Mouse (Mus musculus) CH12.LX (cell line): ENCODE data around the gene Arhgap35. TPM values are rescaled to one million over a fixed set of nuclear protein-coding genes. Genes with fewer than 3 reads are reported as not detected.

ENCODE experiments used
- DNase-seq: peaks from one replicate; pipeline ENCODE4 v3.0.0-alpha.2; 2013; ENCODE audit errors: extremely low read depth
- H3K27ac ChIP-seq: 2 replicates; pipeline ENCODE4 v1.5.1; 2012; ENCODE audit warnings: low read depth, mild to moderate bottlenecking, control low read depth, moderate library complexity; ENCODE audit not compliant: insufficient read depth
- H3K27me3 ChIP-seq: replicated peaks from 2 replicates; pipeline ENCODE3; 2012; ENCODE audit warnings: inconsistent platforms
- H3K36me3 ChIP-seq, 2 experiments: replicated peaks in 1 of 2; 2 replicates each; pipeline versions ENCODE3 to v1.6.1; 2012; ENCODE audit warnings: inconsistent platforms in 1 of 2, low read length in 1 of 2, mild to moderate bottlenecking in 1 of 2, mixed read lengths in 1 of 2, moderate library complexity in 1 of 2; ENCODE audit not compliant: control insufficient read depth in 1 of 2, insufficient read depth in 1 of 2
- H3K4me1 ChIP-seq, 2 experiments: 2 replicates each; pipeline ENCODE4 v1.6.1; 2012; ENCODE audit warnings: inconsistent platforms in 1 of 2, moderate library complexity in 1 of 2; ENCODE audit not compliant: insufficient read depth in 2 of 2, control insufficient read depth in 1 of 2
- H3K4me2 ChIP-seq: 2 replicates; pipeline ENCODE4 v1.6.1; 2012; ENCODE audit warnings: low read depth, mild to moderate bottlenecking, control low read depth; ENCODE audit not compliant: poor library complexity, insufficient read depth, severe bottlenecking
- H3K4me3 ChIP-seq, 3 experiments: fragments of 150-350 bp in 1 of 3; sonication (generic) in 1 of 3; replicated peaks in 1 of 3; 2 replicates each; pipeline versions ENCODE3 to v1.5.1; 2011 to 2012; ENCODE audit warnings: low read depth in 2 of 3, low read length in 2 of 3, mild to moderate bottlenecking in 2 of 3, moderate library complexity in 2 of 3, control low read depth in 1 of 3, improper control_type of control experiment in 1 of 3, inconsistent platforms in 1 of 3, mixed read lengths in 1 of 3; ENCODE audit not compliant: poor library complexity in 1 of 3
- H3K79me2 ChIP-seq: replicated peaks from 2 replicates; pipeline ENCODE4 v1.6.1; 2012; ENCODE audit warnings: mild to moderate bottlenecking, moderate library complexity; ENCODE audit not compliant: control insufficient read depth, poor library complexity, insufficient read depth, severe bottlenecking; ENCODE audit errors: extremely low read depth
- H3K9ac ChIP-seq: 2 replicates; pipeline ENCODE4 v1.6.1; 2012; ENCODE audit warnings: low read depth, mild to moderate bottlenecking, control low read depth, moderate library complexity; ENCODE audit not compliant: insufficient read depth
- H3K9me3 ChIP-seq: replicated peaks from 2 replicates; pipeline ENCODE3; 2012; ENCODE audit warnings: low read length, inconsistent platforms, mixed read lengths
- BHLHE40 ChIP-seq: IDR thresholded peaks from 2 replicates; pipeline ENCODE4 v1.6.1; 2011; ENCODE audit warnings: mild to moderate bottlenecking, low read depth, low read length, improper control_type of control experiment
- CHD1 ChIP-seq: IDR thresholded peaks from 2 replicates; pipeline ENCODE4 v1.6.1; 2012; ENCODE audit warnings: low read depth, low read length, improper control_type of control experiment, inconsistent platforms
- CTCF ChIP-seq, 2 experiments: IDR thresholded peaks in 1 of 2; conservative IDR thresholded peaks in 1 of 2; 2 replicates each; pipeline ENCODE4 v1.5.1; 2011 to 2012; ENCODE audit warnings: low read depth in 2 of 2, low read length in 2 of 2, improper control_type of control experiment in 1 of 2, inconsistent platforms in 1 of 2, mild to moderate bottlenecking in 1 of 2, moderate library complexity in 1 of 2
- E2F4 ChIP-seq: IDR thresholded peaks from 2 replicates; pipeline ENCODE4 v1.6.1; 2011; ENCODE audit warnings: low read depth, low read length, improper control_type of control experiment; ENCODE audit not compliant: insufficient replicate concordance
- ELF1 ChIP-seq: IDR thresholded peaks from 2 replicates; pipeline ENCODE4 v1.6.1; 2014; ENCODE audit warnings: low read depth, mild to moderate bottlenecking, inconsistent platforms, low read length, improper control_type of control experiment
- GABPA ChIP-seq: IDR thresholded peaks from 2 replicates; pipeline ENCODE4 v1.6.1; 2012; ENCODE audit warnings: low read depth, low read length, improper control_type of control experiment, inconsistent platforms; ENCODE audit not compliant: insufficient replicate concordance
- HCFC1 ChIP-seq: IDR thresholded peaks from 2 replicates; pipeline ENCODE4 v1.6.1; 2012; ENCODE audit warnings: low read depth, mild to moderate bottlenecking, inconsistent platforms, low read length, improper control_type of control experiment
- JUN ChIP-seq: IDR thresholded peaks from 2 replicates; pipeline ENCODE4 v1.6.1; 2011; ENCODE audit warnings: low read depth, mild to moderate bottlenecking, low read length, improper control_type of control experiment, moderate library complexity; ENCODE audit not compliant: insufficient read depth
- JUND ChIP-seq: conservative IDR thresholded peaks from 2 replicates; pipeline ENCODE4 v1.6.1; 2011; ENCODE audit warnings: low read depth, low read length, improper control_type of control experiment
- MAFK ChIP-seq: IDR thresholded peaks from 2 replicates; pipeline ENCODE4 v1.6.1; 2011; ENCODE audit warnings: low read length, improper control_type of control experiment; ENCODE audit not compliant: insufficient replicate concordance
- MAX ChIP-seq: IDR thresholded peaks from 2 replicates; pipeline ENCODE4 v1.6.1; 2011; ENCODE audit warnings: low read length, improper control_type of control experiment
- MYC ChIP-seq: IDR thresholded peaks from 2 replicates; pipeline ENCODE4 v1.6.1; 2011; ENCODE audit warnings: low read depth, mild to moderate bottlenecking, improper control_type of control experiment, low read length
- NRF1 ChIP-seq: IDR thresholded peaks from 2 replicates; pipeline ENCODE4 v1.6.1; 2014; ENCODE audit warnings: low read depth, mild to moderate bottlenecking, inconsistent platforms, low read length, improper control_type of control experiment, moderate library complexity
- PAX5 ChIP-seq: IDR thresholded peaks from 2 replicates; pipeline ENCODE4 v1.6.1; 2012; ENCODE audit warnings: low read length, inconsistent platforms, mixed read lengths
- POLR2AphosphoS2 ChIP-seq: IDR thresholded peaks from 2 replicates; pipeline ENCODE4 v1.6.1; 2011; ENCODE audit warnings: low read depth, low read length, improper control_type of control experiment
- RAD21 ChIP-seq: IDR thresholded peaks from 2 replicates; pipeline ENCODE4 v1.6.1; 2011; ENCODE audit warnings: low read depth, mild to moderate bottlenecking, low read length, improper control_type of control experiment, moderate library complexity
- RCOR1 ChIP-seq: conservative IDR thresholded peaks from 2 replicates; pipeline ENCODE4 v1.6.1; 2012; ENCODE audit warnings: low read depth, mild to moderate bottlenecking, inconsistent platforms, low read length, improper control_type of control experiment
- SMC3 ChIP-seq: IDR thresholded peaks from 2 replicates; pipeline ENCODE4 v1.6.1; 2011; ENCODE audit warnings: low read depth, low read length, improper control_type of control experiment
- TCF12 ChIP-seq: IDR thresholded peaks from 2 replicates; pipeline ENCODE4 v1.6.1; 2014; ENCODE audit warnings: low read depth, mild to moderate bottlenecking, inconsistent platforms, low read length, improper control_type of control experiment
- UBTF ChIP-seq: IDR thresholded peaks from 2 replicates; pipeline ENCODE4 v1.6.1; 2012; ENCODE audit warnings: low read depth, mild to moderate bottlenecking, inconsistent platforms, low read length, improper control_type of control experiment, moderate library complexity
- USF1 ChIP-seq: IDR thresholded peaks from 2 replicates; pipeline ENCODE4 v1.6.1; 2014; ENCODE audit warnings: low read depth, mild to moderate bottlenecking, inconsistent platforms, low read length, improper control_type of control experiment
- USF2 ChIP-seq: conservative IDR thresholded peaks from 2 replicates; pipeline ENCODE4 v1.6.1; 2011; ENCODE audit warnings: low read depth, low read length, improper control_type of control experiment
- ZC3H11A ChIP-seq: IDR thresholded peaks from 2 replicates; pipeline ENCODE4 v1.6.1; 2012; ENCODE audit warnings: low read depth, mild to moderate bottlenecking, inconsistent platforms, low read length, improper control_type of control experiment
- ZKSCAN1 ChIP-seq: IDR thresholded peaks from 2 replicates; pipeline ENCODE4 v1.6.1; 2012; ENCODE audit warnings: low read depth, inconsistent platforms, low read length, improper control_type of control experiment, borderline replicate concordance
- ZMIZ1 ChIP-seq: IDR thresholded peaks from 2 replicates; pipeline ENCODE4 v1.6.1; 2012; ENCODE audit warnings: low read depth, mild to moderate bottlenecking, inconsistent platforms, low read length, improper control_type of control experiment
- dilution Hi-C: fragments of 300-500 bp; cut with MboI; formaldehyde crosslinking; loops from 2 replicates; pipeline ENCODE4 v1.14.3; 2020; ENCODE audit warnings: low sequenced_read_pairs; ENCODE audit not compliant: extremely low pct_unique_long_range_greater_than_20kb, extremely low pct_ligation_motif_present
- in situ Hi-C: fragments of 300-500 bp; cut with MboI; formaldehyde crosslinking; loops from 3 replicates; pipeline ENCODE4 v1.14.3; 2019; ENCODE audit warnings: low sequenced_read_pairs, low pct_ligation_motif_present, low pct_unique_long_range_greater_than_20kb, mixed read lengths
- polyA plus RNA-seq: library from polyadenylated mRNA; unstranded; fragments of >175 nt; gene quantifications from 2 replicates; pipeline ENCODE4 v1.2.1, GENCODE M21; 2012; ENCODE audit warnings: low read depth; ENCODE audit not compliant: insufficient read length
- total RNA-seq, 2 experiments: library from RNA; depleted of rRNA; stranded (reverse); fragments of 300-350 nt in 1 of 2; fragments of >200 nt in 1 of 2; gene quantifications; 2 replicates each; pipeline ENCODE4 v1.2.3; 2012 to 2014

Gene Arhgap35
- total and polyA plus RNA-seq, 3 experiments: 3.0 to 7.2 (median 5.3) TPM

DNA sequence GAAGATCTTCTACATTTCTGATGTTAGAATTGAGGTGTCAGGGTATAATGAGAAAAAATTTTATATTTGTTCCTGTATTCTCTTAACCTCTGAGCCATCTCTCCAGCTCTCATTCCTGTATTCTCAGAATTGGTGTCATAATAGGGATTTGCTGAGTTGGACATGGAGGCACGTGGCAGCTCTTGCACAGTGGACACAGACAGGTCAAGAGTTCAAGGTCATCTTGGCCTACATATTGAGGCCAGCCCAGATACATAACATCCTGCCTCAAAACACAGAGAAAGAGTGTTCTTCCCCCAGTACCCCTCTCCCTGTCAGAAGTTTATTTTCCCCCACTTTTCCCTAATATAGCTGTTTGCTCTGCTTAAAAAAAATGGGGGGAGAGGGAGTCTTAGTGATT, 38.1 kb downstream of the Arhgap35 start:
- Histone ChIP-seq H3K9me3 (no peaks in the 10 kb centered on the region), H3K27me3 (no peaks in the 10 kb centered on the region), H3K36me3 (peaks cover 4 to 28% of the 10 kb centered on the region in 2 experiments), H3K9ac (no peak overlapping the region), H3K27ac (no peak overlapping the region), H3K4me1 (peaks cover 0 to 27% of the 10 kb centered on the region in 2 experiments; a peak in 2 of 4 replicates), H3K4me2 (no peak overlapping the region), H3K4me3 (no peak overlapping the region), H3K79me2 (peaks cover 3% of the 10 kb centered on the region; the same call in 1 of the 2 replicates)
- DNase-seq: no peak
- in situ Hi-C loops: loop anchor here (5.0 kb wide), 1 partner anchor 36 kb away; the partner anchor contains the start of gene Arhgap35
- dilution Hi-C loops: no loop called here
- TF ChIP-seq SMC3 (no peak), UBTF (no peak), E2F4 (no peak), ZC3H11A (no peak), BHLHE40 (no peak), CHD1 (no peak), ELF1 (no peak), USF2 (no peak), RAD21 (no peak), PAX5 (no peak), NRF1 (no peak), RCOR1 (no peak), JUND (no peak), USF1 (no peak)

GRCm38 (mm10) chr7:16571191-16571590, 43.6 kb downstream of the Arhgap35 start:
- H3K4me3 ChIP-seq: no peak overlapping the region
- no peaks in the 10 kb centered on the region for H3K27me3 ChIP-seq
- dilution Hi-C loops: no loop called here
- no peaks in the 10 kb centered on the region for H3K9me3 ChIP-seq
- in situ Hi-C loops: no loop called here
- DNase-seq: no peak
- peaks cover 8% of the 10 kb centered on the region; the same call in 1 of the 2 replicates for H3K79me2 ChIP-seq
- H3K36me3 ChIP-seq: peaks cover 0 to 4% of the 10 kb centered on the region in 2 experiments
- no peak overlapping the region for H3K4me2 ChIP-seq
- H3K9ac ChIP-seq: no peak overlapping the region
- peaks cover 8 to 62% of the 10 kb centered on the region in 2 experiments; a peak in 3 of 4 replicates for H3K4me1 ChIP-seq
- TF ChIP-seq USF2: no peak
- no peak for TF ChIP-seq MAX
- TF ChIP-seq HCFC1: no peak
- TF ChIP-seq SMC3: no peak
- TF ChIP-seq UBTF: no peak
- no peak for TF ChIP-seq MYC
- no peak for TF ChIP-seq PAX5
- TF ChIP-seq POLR2AphosphoS2: no peak
- TF ChIP-seq JUND: no peak
- TF ChIP-seq MAFK: no peak
- TF ChIP-seq GABPA: no peak
- TF ChIP-seq ELF1: no peak
- TF ChIP-seq JUN: no peak
- no peak for TF ChIP-seq ZMIZ1
- TF ChIP-seq ZKSCAN1: no peak
- TF ChIP-seq CHD1: no peak
- TF ChIP-seq CTCF (conservative IDR thresholded peaks at IDR 0.05 in 1 of 2, IDR thresholded peaks at IDR 0.05 in 1 of 2; ENCODE audit: low read depth in 2 of 2, low read length in 2 of 2): no peak
- no peak for TF ChIP-seq TCF12
- TF ChIP-seq USF1: no peak
- no peak overlapping the region for H3K27ac ChIP-seq
